Mouse (Mus musculus) lung, postnatal 14 days (tissue): ENCODE results near the gene Nckap5.

Experiments
- DNase-seq: peaks from one replicate; pipeline ENCODE4 v3.0.0; 2021

Gene Nckap5

DNA sequence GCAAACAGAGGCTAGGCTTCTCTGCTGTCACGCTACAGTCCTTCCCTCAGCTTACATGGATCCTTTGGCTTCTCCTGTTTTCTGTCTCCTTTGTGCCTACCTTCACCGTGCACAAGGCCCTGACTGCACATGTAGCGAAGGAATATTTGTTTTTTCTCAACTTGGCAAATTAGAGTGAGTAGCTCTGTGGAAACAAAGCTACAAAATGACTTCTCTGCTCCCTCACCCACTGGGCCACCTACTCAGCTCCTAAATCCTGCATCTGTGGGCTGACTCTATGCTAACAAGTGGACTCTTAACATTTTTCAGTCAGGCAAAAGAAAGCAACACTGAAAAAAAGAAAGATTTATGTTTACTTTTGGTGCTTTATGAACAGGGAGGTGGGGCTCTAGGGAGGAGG, 856.0 kb downstream of the Nckap5 start:
- no peak for DNase-seq

GRCm38 (mm10) chr1:125971933-125972332, 858.7 kb downstream of the Nckap5 start:
- DNase-seq = no peak

GRCm38 (mm10) chr1:125967671-125968070, 862.9 kb downstream of the Nckap5 start:
- no peak for DNase-seq

- DNase-seq = no peak
Measured at GRCm38 (mm10) chr1:125951026-125951425, 879.6 kb downstream of the Nckap5 start.

- no peak for DNase-seq
Measured at GRCm38 (mm10) chr1:125949076-125949475, 881.5 kb downstream of the Nckap5 start.

- peak; percentile 2 for DNase-seq
Measured at GRCm38 (mm10) chr1:125945136-125945535, 885.5 kb downstream of the Nckap5 start.

GRCm38 (mm10) chr1:125943305-125943704, 887.3 kb downstream of the Nckap5 start:
- no peak for DNase-seq

DNA sequence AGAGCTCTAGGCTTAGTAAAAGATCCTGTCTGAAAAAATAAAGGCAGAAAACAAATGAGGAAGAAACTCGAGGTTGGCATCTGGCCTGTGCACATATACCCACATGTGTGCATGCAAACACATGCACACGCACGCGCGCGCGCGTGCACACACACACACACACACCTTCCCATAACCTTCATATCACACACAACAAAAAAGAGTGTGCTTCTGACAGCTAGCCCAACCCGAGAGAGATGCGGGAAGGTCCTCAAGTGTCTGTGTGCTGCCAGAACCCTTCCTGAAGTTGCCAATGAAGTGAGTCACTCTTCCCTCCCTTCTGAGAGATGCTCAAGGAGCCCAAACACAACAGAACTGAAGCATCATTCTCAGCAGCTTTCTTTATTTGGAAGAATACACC, 905.1 kb downstream of the Nckap5 start:
- no peak for DNase-seq

GRCm38 (mm10) chr1:125923062-125923461, 907.5 kb downstream of the Nckap5 start:
- no peak for DNase-seq

DNA sequence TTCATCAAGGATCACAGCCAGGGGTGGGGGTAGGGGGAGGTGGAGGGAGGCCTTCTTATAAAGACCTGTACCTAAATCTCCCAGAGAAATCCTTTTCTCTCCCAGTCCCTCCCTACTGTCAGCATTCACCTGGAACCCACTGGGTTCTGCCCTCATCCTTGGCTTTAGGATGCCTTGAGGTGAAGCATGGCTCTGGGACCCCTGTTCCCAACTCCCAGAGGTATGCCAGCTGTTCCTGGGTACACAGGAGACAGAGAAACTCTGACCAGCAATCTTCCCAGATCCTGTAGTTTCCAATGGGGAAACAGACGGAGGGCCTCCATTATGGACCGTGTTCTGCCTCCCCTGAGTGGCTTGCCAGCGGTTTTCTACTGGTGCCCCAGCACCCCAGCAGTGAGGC, 909.9 kb downstream of the Nckap5 start:
- no peak for DNase-seq

- DNase-seq = no peak
Measured at GRCm38 (mm10) chr1:125912601-125913600, 917.7 kb downstream of the Nckap5 start, which contains the start of gene Lypd1. Gene Lypd1, minus strand, starts transcription at chr1:125913101.

GRCm38 (mm10) chr1:125911901-125912445, 918.6 kb downstream of the Nckap5 start:
- DNase-seq = peak; percentile 22

DNA sequence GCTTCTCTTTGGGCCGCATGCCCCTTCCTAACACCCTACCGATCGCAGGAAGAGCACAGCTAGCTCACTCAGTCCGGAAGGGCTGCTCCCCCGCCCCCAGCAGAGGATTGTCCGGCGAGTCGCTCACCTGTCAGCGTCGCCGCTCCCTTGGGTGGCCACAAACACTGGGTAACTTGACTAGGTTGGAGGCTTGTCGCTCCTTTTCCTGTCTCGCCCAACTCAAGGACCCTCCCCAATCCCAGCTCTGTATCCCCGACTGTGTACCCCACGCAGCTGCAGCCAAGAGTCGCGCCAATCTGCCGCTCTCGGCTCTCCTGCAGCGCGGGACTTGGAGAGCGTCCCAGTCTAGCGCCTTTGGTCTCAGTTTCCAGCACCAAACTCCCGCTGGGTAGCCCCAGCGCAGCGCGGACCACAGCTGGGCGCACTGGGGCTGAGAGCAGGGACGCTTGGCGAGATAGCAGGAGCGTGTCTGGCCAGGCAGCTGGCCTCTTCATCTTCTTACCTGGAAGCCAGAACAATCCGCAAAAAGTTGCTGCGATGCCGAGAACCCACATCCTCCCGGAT, 919.2 kb downstream of the Nckap5 start:
- peak; percentile 18 for DNase-seq

- DNase-seq = no peak
Measured at GRCm38 (mm10) chr1:125910871-125911265, 919.7 kb downstream of the Nckap5 start.

DNA sequence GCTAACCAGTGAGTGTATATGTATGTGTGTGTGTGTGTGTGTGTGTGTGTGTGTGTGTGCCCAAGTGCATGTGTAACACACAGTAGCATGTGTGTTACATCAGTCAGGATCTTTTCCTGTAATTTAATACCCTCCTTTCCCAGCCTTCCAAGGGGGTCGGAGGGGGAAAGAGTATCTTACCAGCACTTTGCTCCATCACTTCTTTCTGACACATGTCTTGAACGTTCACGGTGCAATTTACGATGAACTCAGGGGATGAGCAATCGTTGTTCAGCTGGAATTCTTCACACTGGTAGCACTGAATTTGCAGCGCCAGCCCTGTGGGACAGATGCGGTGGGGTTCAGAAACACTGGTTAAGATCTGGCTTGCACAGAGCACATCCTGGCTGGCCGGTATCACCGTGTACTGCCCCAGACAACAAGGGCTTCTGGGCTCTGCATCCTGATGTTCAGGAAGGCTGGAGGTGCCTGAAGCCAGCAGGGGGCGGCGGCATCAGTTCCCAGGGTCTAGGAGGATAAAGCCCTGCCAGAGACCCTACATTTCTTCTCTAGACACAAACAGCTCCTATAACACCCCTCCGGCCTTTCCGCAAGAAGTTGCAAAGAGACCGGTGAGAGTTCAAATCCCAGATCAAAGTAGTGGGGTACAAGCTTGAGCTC, 920.3 kb downstream of the Nckap5 start:
- DNase-seq = peak; percentile 3

GRCm38 (mm10) chr1:125893158-125893557, 937.4 kb downstream of the Nckap5 start:
- no peak for DNase-seq

DNA sequence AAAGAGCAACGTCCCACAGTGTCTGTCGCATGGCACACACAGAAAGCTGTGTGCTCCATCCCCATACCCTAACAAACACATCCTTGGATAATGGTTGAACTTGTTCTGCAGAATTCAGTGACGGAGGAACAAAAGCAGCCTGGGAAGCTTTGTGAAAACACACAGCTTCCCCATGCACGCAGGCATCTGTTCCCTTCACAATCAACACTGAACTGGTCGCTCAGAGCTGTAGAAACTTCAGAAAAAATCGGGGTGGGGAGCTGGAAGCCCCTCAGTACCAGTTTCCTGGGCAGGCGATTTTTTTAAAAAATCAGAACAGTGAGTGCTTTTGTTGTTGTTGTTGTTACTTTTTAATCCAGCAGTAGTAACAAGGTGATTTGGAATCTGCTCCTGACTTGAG, 960.5 kb downstream of the Nckap5 start:
- DNase-seq = no peak
